Mouse (Mus musculus) forebrain, postnatal 0 days (tissue): ENCODE results near the gene Rmdn3. TPM values are rescaled to one million over a fixed set of nuclear protein-coding genes. Genes with fewer than 3 reads are reported as not detected.

Experiments used
- ATAC-seq: fragments of 200-750 bp; cut with Nextera tagmentation; 2 replicates; pipeline ENCODE4 v1.8.0; 2017; ENCODE audit warnings: mild to moderate bottlenecking, moderate library complexity
- DNase-seq: peaks from one replicate; pipeline ENCODE4 v3.0.0-alpha.2; 2015
- H3K27ac ChIP-seq: fragments of 300-500 bp; sonication (generic); 2 replicates; pipeline ENCODE4 v1.5.1; 2014; ENCODE audit warnings: low read depth, mild to moderate bottlenecking, antibody characterized with exemption, low read length, moderate library complexity, mixed read lengths
- H3K27me3 ChIP-seq: fragments of 300-500 bp; sonication (generic); 2 replicates; pipeline ENCODE4 v1.6.1; 2014; ENCODE audit warnings: mild to moderate bottlenecking, low read length, mixed read lengths; ENCODE audit not compliant: insufficient read depth
- H3K36me3 ChIP-seq: fragments of 300-500 bp; sonication (generic); 2 replicates; pipeline ENCODE4 v1.6.1; 2014; ENCODE audit warnings: mild to moderate bottlenecking, moderate library complexity; ENCODE audit not compliant: insufficient read depth
- H3K4me1 ChIP-seq: fragments of 300-500 bp; sonication (generic); 2 replicates; pipeline ENCODE4 v1.6.1; 2014; ENCODE audit warnings: antibody characterized with exemption; ENCODE audit not compliant: insufficient read depth
- H3K4me2 ChIP-seq: fragments of 300-500 bp; sonication (generic); 2 replicates; pipeline ENCODE4 v1.6.1; 2014; ENCODE audit warnings: low read depth, mild to moderate bottlenecking, moderate library complexity
- H3K4me3 ChIP-seq: fragments of 300-500 bp; sonication (generic); 2 replicates; pipeline ENCODE4 v1.5.1; 2014; ENCODE audit warnings: low read depth, low read length, mixed read lengths
- H3K9ac ChIP-seq: fragments of 300-500 bp; sonication (generic); 2 replicates; pipeline ENCODE4 v1.6.1; 2014; ENCODE audit warnings: mild to moderate bottlenecking
- H3K9me3 ChIP-seq: fragments of 300-500 bp; sonication (generic); 2 replicates; pipeline ENCODE4 v1.6.1; 2016; ENCODE audit warnings: low read length
- CTCF ChIP-seq: sonication (generic); IDR thresholded peaks from 2 replicates; pipeline ENCODE4 v1.5.1; 2016; ENCODE audit warnings: antibody characterized with exemption, control low read depth, low read depth
- WGBS: fragments of 180-500 bp; shearing (Covaris S2); extraction: QIAGEN DNeasy Blood & Tissue Kit; methylation state at CpG from one replicate; pipeline ENCODE4 v1.1.7; 2014; 5-methylcytosine and 5-hydroxymethylcytosine counted together
- polyA plus RNA-seq: library from polyadenylated mRNA; unstranded; fragments of >200 nt; fragmentation: Nextera tagmentation; extraction: Ambion mirVana; gene quantifications from 2 replicates; pipeline ENCODE4 v1.2.1, GENCODE M21; 2015
- total RNA-seq: library from RNA; depleted of rRNA; stranded (reverse); fragments of >200 nt; gene quantifications from 2 replicates; pipeline ENCODE4 v1.2.3, GENCODE M21; 2014

Gene Rmdn3
- total and polyA plus RNA-seq, 2 experiments from 2014 or later: 39.5 to 45.8 TPM

DNA sequence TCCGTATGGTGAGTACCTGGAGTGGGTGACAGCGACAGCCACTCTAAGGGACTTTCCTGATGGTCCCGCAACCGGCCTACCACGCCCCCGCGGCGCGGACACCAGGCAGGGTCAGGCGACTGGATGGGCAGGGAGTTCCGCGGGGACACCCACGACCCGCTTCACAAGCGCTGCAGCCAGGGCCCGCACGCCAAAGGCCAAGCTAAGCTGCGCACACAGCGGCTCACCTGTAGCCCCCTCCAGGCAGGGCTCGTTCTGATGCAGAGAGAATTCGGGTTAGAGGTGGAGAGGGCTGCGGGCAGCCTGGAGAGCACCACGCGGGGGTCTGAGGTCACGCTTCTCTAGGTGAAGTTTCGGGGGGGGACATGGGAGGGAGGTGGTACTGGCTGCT lies 11.0 kb upstream of the Rmdn3 start:
- Histone ChIP-seq H3K9ac (peak overlapping the region; percentile 14; the same call in 1 of the 2 replicates), H3K27me3 (no peaks in the 10 kb centered on the region), H3K4me2 (peak overlapping the region; percentile 100), H3K4me3 (peak overlapping the region; percentile 53), H3K9me3 (no peaks in the 10 kb centered on the region), H3K4me1 (no peaks in the 10 kb centered on the region), H3K27ac (no peak overlapping the region), H3K36me3 (peaks cover 11% of the 10 kb centered on the region; the same call in 1 of the 2 replicates)
- TF ChIP-seq CTCF: no peak
- WGBS: 5% methylated on average over 26 of the region's 26 CpGs
- DNase-seq (no peak), ATAC-seq (peak; percentile 11; the same call in 1 of the 2 replicates)

DNA sequence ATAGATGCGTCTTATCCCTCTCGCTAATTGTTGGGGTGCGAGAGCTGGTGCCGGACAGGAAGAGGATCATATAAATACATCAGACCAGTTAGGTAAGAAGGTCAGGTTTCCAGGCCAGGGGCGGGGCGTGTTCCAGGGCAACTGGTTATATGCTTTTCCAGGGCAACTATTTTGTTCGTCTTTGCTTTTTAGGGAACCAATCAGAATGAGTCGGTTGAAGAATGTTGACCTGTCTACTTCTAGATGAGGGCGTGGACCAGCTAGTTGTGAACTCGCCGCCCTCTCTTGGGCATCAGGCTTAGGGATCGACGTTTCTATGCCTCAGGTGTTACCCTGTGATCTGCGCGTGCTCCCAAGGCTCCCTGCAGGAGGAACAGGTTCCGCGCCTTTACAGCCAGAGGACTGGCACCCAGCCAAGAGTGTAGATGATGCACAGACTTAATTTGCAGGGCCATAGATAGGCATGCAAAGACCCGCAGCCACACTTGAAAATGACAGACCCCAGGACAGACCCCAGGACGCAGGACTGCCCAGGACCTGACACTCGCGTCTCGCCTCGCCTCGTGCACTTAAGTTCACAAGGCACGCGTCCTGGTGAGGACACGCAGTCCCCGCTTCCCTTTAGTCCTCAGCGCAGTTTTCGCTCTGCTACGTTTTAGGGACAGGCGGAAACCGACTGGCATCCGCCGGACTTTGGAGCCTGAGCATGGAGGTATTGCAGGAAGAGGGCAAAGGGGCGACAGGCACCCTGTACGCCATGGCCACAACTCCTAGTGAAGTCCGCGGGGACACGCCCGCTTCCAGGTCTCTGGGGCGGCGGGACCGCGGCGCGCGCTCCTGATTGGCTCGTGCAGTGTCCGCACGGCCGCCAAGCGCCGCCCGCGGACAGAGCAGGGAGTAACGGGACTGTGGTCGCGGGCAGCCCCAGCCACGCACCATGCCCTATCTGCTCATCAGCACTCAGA lies 10.3 kb upstream of the Rmdn3 start, which contains the start of gene Gchfr:
Gchfr (plus strand) TSS at position 873 of the 965 bp plus-strand sequence.
- no peaks in the 10 kb centered on the region for H3K9me3 ChIP-seq
- ATAC-seq: peak; percentile 65
- H3K4me3 ChIP-seq: peak within 1 kb of the TSS; percentile 53
- H3K4me2 ChIP-seq: peak within 1 kb of the TSS; percentile 100
- peak; percentile 70 for DNase-seq
- H3K27ac ChIP-seq: no peak within 1 kb of the TSS
- H3K9ac ChIP-seq: peak within 1 kb of the TSS; percentile 14
- no peak for TF ChIP-seq CTCF
- no peaks in the 10 kb centered on the region for H3K4me1 ChIP-seq
- WGBS: under 1% methylated on average over 60 of the region's 60 CpGs
- H3K27me3 ChIP-seq: no peaks in the 10 kb centered on the region
- H3K36me3 ChIP-seq: peaks cover 7% of the 10 kb centered on the region; the same call in 1 of the 2 replicates

- H3K36me3 ChIP-seq: no peaks in the 10 kb centered on the region
- no peak overlapping the region for H3K4me2 ChIP-seq
- H3K4me3 ChIP-seq: no peak overlapping the region
- TF ChIP-seq CTCF: no peak
- DNase-seq: no peak
- H3K27me3 ChIP-seq: no peaks in the 10 kb centered on the region
- ATAC-seq: no peak
- H3K9ac ChIP-seq: no peak overlapping the region
- no peaks in the 10 kb centered on the region for H3K9me3 ChIP-seq
- no peak overlapping the region for H3K27ac ChIP-seq
- H3K4me1 ChIP-seq: no peaks in the 10 kb centered on the region
Observed at GRCm38 (mm10) chr2:119165401-119165800, 8.6 kb upstream of the Rmdn3 start.

- Histone ChIP-seq H3K4me2 (no peak overlapping the region), H3K4me3 (no peak overlapping the region), H3K27me3 (no peaks in the 10 kb centered on the region), H3K4me1 (no peaks in the 10 kb centered on the region), H3K9ac (no peak overlapping the region), H3K36me3 (no peaks in the 10 kb centered on the region), H3K9me3 (no peaks in the 10 kb centered on the region), H3K27ac (no peak overlapping the region)
- ATAC-seq (no peak), DNase-seq (no peak)
- no peak for TF ChIP-seq CTCF
- WGBS: 92% methylated on average over 4 of the region's 4 CpGs
Observed at GRCm38 (mm10) chr2:119163999-119164398, 7.2 kb upstream of the Rmdn3 start.

DNA sequence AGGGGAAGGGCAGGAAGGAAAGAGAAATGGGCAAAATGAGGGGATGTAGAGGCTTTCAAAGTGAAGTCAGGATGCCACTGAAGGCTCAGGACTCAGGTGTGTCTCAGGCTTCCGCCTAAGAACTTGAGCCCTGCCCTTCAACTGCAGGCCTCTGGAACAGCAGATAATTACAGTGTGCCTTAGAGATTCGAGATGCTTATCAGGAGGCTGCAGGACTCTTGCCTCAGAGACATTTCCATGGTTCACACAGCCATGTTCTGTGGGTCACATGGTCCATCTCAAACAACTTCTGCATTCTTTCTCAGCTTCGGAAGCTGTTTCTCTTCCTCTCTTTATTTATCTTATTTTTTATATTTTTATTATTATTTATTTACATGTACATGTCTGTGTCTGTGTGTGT lies 6.3 kb upstream of the Rmdn3 start:
- ATAC-seq: no peak
- no peak overlapping the region for H3K27ac ChIP-seq
- 73% methylated on average over 3 of the region's 3 CpGs for WGBS

GRCm38 (mm10) chr2:119161247-119161646 lies 4.4 kb upstream of the Rmdn3 start:
- 0 out of 2 replicates have a peak, but pooled peaks cover 3% of the 10 kb centered on the region for H3K4me1 ChIP-seq
- TF ChIP-seq CTCF: no peak
- ATAC-seq (no peak), DNase-seq (no peak)
- H3K27ac ChIP-seq: no peak overlapping the region
- no peaks in the 10 kb centered on the region for H3K36me3 ChIP-seq
- no peaks in the 10 kb centered on the region for H3K27me3 ChIP-seq
- 27% methylated on average over 2 of the region's 2 CpGs for WGBS
- H3K4me2 ChIP-seq: no peak overlapping the region
- H3K9me3 ChIP-seq: no peaks in the 10 kb centered on the region
- H3K9ac ChIP-seq: no peak overlapping the region
- H3K4me3 ChIP-seq: no peak overlapping the region

More for the DNA sequence above, 6.3 kb upstream of the Rmdn3 start:
- Histone ChIP-seq H3K4me2 (no peak overlapping the region), H3K9me3 (no peaks in the 10 kb centered on the region), H3K4me1 (no peaks in the 10 kb centered on the region), H3K36me3 (no peaks in the 10 kb centered on the region), H3K27me3 (no peaks in the 10 kb centered on the region), H3K4me3 (no peak overlapping the region), H3K9ac (no peak overlapping the region)
- no peak for DNase-seq
- TF ChIP-seq CTCF: no peak

DNA sequence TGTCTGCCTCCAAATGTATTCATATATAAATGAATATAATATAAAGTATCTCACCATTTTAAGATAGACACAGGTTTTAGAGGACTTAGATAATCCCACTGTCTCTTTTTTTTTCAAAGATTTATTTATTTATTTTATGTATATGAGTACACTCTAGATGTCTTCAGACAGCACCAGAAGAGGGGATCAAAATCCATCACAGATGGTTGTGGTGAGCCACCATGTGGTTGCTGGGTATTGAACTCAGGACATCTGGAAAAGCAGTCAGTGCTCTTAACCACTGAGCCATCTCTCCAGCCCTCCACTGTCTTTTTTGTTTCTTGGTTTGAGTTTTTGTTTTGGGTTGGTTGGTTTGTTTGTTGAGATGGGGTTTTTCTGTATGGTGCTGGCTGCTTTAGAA lies 1.0 kb upstream of the Rmdn3 start:
- no peak for ATAC-seq
- H3K27ac ChIP-seq: no peak overlapping the region
- H3K4me2 ChIP-seq: no peak overlapping the region

More for the DNA sequence above, 1.0 kb upstream of the Rmdn3 start:
- no peak overlapping the region for H3K9ac ChIP-seq
- no peak overlapping the region for H3K4me3 ChIP-seq
- no peak for TF ChIP-seq CTCF
- H3K9me3 ChIP-seq: no peaks in the 10 kb centered on the region
- no peak for DNase-seq
- H3K4me1 ChIP-seq: 0 out of 2 replicates have a peak, but pooled peaks cover 6% of the 10 kb centered on the region
- H3K36me3 ChIP-seq: peaks cover 15% of the 10 kb centered on the region
- H3K27me3 ChIP-seq: no peaks in the 10 kb centered on the region
